Mouse (Mus musculus) liver, adult 2 months (tissue): Measurements from ENCODE around the gene Thumpd1.

Experiments
- CTCF ChIP-seq: fragments of 200-500 bp; IDR thresholded peaks from 2 replicates; pipeline ENCODE4 v1.5.1; 2011; ENCODE audit warnings: low read depth, low read length, control low read depth
- POLR2A ChIP-seq: fragments of 200-500 bp; IDR thresholded peaks from 2 replicates; pipeline ENCODE4 v1.6.1; 2011; ENCODE audit warnings: low read length, control low read depth; ENCODE audit not compliant: insufficient read depth; ENCODE audit errors: extremely low read depth

GRCm38 (mm10) chr7:119670395-119670794, 50.2 kb downstream of the Thumpd1 start:
- TF ChIP-seq CTCF, result no peak
- no peak for TF ChIP-seq POLR2A
